Mouse (Mus musculus): Measurements from ENCODE around the gene Arhgap15.

DNA sequence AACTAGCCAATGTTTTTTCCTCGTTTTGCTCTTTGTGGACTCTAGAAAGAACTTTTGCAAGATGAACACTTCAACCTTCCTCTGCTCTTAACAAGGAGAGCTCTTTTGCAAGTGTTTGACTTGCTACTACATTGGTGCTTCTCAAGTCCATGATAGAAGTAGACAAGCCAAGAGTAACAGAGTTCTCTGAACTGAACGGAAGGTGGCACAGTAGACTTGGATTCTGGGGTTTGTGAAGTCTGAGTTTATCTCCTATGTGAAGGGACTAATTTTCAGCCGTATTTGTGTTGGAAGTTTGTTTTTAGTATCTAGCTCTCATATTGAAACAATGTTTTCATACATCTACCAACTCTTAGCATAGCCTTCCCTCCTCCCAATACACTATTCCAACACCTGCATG lies 17.6 kb downstream of the Arhgap15 start:
- TF ChIP-seq CTCF (IDR thresholded peaks at IDR 0.05; ENCODE audit: low read depth, low read length) (no peak), GATA1 (IDR thresholded peaks at IDR 0.05; ENCODE audit: borderline replicate concordance, low read length) (no peak), TAL1 (conservative IDR thresholded peaks at IDR 0.05; ENCODE audit: low read depth, low read length) (no peak), POLR2AphosphoS5 (IDR thresholded peaks at IDR 0.05; ENCODE audit: insufficient replicate concordance, low read depth, low read length) (no peak)

All from G1E (cell line).